Mouse (Mus musculus) NIH3T3 (cell line): Measurements from ENCODE around the gene Tex22.

Source experiments
- DNase-seq: peaks from one replicate; pipeline ENCODE4 v3.0.0-alpha.2; 2012; ENCODE audit warnings: low read depth

Gene Tex22

DNA sequence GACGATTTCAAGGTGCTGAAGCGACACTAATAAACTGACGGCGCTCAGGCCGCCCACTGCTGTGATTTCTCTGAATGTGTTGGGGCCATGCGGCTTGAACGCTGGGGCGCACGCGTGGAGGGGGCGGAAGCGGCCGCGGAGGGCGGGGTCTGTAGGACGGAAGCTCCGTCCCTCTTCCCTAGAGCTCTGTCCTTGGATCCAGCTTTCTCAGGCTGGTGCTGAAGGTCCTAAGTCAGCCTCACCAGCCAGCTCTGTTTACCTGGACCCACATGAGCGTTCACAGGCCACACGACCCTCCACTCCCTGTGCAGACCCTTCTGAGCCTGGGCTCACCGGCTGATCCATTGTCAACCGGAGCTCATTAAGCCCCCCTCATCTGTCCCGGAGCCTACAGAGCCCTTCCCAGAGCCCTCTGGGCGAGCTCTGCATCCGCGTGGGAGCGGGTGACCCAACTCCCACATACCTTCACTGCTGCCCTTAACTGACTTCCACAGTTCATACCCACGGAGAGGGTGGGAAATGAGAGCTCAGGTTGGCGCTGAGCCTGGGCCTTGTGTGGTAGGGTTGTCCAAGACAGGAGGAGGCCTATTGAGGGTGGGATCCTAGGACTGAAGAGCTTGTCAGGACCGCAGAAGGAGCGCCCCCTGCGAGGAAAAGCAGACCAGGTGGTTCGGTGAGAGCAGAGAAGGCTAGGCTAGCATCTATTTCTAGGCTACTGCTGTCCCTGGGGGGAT is at the start of gene Tex22:
Gene Tex22 (plus strand): TSS at position 174 of the 734 bp plus-strand sequence.
- DNase-seq = peak; percentile 71

DNA sequence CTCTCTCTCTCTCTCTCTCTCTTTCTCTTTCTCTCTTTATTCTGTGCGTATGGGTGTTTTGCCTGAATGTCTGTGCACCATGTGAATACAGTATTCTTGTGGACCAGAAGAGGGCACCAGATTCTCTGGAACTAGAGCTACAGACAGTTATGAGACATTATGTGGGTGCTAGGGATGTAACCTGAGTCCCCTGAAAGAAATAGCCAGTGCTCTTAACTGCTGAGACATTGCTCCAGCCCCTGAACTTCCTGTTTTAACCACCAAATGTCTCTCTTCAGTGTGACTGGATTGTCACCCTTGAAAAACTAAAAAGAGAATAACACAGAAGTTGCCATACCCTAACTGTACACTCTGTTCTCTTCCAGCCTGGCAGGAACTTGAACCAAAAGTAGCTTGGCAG is 47.7 kb upstream of the Tex22 start:
- DNase-seq = peak; percentile 21

DNA sequence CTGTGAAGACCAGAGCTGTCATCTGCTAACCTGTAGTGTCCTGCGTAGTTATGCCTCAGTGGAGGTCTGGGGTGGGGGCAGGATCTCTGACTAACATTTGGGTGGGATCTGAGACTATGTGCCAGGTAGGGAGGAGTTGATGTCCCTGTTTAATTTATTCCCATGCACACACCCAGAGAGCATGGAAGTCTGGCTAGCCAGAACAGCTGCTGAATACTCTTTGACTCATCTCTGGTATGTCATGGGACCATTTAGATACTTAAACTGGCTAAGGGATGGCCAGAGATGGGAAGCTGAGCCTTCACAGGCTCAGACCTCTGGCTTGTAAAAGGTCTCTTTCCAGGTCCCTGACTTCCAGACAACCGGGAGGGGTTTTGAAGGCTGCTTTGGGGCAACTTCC is 46.8 kb upstream of the Tex22 start:
- peak; percentile 19 for DNase-seq

DNA sequence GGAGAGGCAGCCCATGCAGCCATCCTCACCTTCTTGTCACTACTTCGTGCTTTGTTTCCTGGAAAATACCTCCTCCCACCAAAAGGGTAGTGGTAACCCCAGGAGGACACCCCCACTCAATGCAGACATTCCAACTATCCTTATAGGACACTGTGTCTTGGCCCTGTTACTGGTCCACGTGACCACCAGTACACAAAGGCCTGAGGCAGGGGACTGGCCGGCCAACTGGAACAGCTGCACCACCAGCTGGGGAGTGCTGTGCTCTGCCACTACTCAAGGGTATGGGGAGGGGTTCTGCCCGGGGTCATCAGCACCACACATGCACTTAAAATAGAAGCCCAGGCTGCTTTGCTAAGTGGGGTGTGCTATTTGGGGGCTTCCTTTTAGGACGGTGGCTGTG is 46.2 kb upstream of the Tex22 start:
- no peak for DNase-seq

DNA sequence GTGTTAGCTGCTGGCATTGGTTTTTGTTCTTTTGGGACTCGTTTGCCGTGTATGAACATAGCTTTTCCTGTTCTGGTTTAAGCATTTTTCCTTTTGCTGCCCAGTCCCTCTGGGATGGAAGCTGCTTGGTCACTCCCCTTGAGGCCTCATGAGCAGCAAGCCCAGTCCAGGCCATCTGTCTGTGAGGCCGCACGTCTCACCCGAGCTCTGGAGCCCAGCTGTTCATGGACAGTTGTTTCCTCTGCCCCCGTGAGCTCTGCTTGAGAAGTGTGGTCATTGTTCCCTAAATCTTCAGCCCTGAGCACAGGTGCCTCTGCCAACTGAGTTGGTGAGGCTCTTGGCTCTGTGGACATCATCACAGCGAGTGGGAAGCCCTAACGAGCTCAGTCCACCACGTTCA is 45.4 kb upstream of the Tex22 start:
- DNase-seq = no peak

DNA sequence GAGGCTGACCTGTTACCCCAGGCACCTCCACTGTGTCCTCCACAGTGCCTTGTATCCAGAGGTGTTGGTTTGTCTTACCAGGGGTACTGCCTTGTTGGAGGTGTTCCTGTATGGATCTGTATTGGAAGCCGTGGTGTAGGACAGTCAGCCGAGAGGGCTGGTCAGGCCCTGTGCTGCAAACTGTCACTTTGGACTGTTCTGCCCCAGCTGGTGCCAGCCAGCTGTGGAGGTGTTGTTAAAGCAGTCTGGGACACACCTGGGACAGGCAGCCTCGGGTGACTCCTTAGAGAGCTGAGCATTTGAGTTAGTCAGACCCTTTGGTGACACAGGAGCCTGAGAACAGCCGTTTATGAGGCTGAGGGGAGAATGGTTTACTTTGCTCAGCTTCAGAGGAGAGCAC is 44.3 kb upstream of the Tex22 start:
- DNase-seq = no peak

DNA sequence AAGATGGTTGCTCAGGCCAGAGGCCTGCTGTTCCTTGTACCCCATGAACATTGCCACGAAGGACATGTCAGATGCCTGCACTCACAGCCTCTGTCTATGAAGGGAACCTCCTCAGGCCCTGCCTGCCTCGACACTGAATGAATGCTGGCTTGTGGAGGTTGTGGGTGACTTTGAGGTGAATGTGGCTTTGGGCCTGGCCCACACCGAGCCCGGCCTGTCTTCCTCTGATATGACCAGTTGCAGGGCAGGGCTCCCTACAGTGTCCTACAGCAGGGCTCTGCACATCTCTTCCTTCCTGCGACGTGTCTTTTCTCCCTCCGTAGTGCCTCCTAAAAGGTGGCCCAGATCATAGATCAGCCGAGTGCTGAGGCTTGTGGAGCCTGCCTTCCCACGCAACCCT is 43.3 kb upstream of the Tex22 start:
- DNase-seq = no peak

DNA sequence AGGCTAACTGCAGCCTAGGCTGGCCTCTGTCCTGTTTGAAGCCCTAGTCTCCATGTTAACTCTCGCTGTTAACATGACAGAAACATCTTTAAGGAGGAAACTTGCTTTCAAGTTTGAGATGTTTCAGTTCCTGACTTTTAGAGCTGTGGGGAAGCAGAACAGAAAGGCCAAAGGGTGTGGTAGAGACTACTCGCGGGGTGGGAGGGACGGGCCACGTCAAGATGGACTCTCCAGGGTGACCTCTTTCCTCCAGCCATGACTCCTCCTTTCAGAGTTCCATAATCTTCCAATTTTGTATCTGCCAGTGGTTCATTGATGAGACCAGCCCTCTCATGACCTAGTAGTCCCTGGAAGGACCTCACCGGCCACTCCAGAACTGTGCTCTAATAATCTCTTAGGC is 42.9 kb upstream of the Tex22 start:
- no peak for DNase-seq

DNA sequence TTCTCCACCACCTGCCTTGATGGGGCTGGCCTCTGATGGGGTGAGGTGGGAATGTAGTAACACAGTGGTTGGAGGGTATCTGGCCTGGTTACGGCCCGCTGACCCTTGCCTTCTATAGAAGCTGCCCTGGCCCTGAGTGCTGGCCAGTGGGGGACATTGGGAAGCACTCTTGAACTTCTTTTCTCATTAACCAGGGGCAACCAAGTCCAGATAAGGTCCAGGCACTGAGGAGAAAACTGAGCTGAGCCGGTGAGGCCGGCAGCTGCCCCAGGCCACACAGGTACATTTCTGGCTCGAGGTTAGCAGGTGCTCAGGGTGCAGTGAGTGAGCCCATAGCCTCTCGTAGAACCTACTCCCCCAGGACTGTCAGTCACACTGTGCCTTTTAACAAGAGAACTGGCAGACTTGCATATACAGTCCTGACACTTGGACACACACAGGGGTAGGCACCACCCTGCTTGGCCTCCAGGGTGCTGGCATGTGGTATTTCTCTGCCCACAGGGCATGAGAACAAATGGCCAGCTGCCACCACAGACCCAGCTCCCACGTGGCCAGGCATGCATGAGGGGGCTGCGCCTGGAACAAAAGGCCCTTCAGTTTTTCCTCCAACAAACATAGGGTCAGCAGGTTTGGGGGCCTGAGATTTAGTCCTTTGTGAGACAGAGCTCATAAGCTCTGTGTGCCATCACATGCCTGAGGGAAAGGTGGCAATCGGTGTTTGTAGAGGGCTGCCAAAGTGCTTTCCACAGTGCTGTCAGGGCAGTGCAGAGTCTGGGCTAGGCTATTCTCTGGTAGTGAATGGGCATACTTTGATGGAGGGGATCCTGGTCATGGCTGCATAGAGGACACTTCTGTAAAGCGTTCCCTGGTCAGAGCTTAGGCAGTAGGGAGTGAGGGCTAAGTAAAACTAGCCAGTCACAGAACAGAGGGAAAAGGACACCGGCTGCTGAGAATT is 41.7 kb upstream of the Tex22 start:
- no peak for DNase-seq

DNA sequence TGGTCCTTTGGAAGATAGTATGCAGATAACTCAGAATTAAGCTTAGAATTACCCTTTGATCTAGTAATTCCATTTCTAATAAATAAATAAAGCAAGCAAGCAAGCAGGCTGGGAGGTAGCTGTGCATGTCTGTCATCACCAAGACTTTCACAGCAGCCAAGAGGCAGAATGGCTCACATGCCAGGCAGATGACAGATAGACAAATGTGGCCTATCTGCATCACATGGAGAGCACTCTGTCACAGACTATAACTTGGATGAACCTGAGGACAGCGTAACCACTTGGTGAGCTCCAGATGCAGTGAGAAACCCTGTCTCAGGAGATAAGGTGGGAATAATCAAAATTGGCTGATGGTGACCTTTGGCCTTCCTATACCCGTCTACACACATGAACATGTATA is 39.2 kb upstream of the Tex22 start:
- DNase-seq = no peak

DNA sequence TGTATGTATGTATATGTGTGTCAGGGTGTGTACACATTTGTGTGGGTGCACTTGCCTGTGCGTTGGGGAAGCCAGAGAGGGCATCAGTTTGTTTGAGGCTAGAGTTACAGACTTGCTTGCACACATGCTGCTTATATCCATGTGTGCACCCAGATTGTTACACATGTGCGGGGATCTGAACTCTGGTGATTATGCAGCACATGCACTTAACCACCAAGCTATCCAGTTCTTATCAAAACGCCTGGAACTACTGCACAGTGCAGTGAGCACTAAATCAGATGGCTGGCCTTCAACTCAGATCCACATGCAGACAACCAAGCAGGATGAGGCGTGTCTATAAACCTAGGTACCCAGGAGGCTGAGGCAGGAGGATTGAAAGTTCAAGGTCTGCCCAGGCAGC is 37.3 kb upstream of the Tex22 start:
- no peak for DNase-seq

DNA sequence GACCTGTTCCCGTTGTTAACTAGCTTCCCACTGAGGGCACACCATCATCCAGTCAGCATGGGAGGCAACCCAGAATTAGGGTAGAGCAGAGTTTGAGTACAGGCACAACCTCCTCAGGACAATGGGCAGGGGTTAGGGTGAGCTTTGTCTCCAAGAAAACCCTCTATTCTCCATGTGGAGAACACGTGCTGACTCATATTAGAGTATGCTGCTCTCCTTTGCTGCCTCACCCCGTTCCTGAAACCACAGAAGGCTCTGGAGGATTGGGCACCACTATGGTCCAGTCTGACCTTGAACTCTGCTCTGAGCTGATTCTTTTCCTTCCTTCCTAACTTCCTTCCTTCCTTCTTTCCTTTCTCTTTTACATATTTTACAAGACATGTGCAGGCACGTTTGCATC is 35.9 kb upstream of the Tex22 start:
- DNase-seq = peak; percentile 21

DNA sequence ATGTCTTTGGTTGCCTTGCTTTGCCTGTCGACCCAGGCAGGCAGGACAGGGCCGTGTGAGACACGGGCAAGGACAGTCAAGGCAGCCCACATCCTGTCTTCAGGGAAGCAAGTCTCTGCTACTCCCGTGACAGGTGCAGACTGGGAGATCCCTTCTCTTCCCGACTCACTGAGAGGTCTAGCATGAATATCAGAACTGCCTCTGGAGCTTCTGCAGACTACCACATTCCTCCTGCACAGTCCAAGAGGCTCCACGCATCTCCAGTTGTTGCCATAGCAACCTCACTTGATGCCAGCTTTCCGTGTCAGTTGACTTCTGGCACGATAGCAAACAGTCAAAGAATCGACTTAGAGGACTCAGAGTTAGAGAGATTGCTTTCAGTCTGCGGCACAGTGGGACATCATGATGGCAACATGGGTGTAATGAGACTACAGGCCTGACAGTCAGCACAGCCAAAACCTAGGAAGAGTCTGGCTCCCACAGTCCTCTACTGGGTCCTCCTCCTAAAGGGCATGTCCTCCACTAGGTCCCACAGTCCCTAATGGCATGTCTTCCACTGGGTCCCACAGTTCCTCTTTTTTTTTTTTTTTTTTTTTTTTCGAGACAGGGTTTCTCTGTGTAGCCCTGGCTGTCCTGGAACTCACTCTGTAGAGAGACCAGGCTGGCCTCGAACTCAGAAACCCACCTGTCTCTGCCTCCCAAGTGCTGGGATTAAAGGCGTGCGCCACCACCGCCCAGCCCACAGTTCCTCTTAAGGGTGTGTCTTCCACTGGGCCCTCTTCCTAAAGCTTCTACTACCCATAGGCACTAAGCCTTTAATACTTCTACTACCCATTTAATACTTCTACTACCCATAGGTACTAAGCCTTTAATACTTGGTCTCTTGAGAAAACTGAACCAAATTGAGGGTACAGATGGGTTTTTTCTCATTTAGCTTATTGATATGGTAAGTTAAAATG is 32.5 kb upstream of the Tex22 start:
- peak; percentile 53 for DNase-seq

DNA sequence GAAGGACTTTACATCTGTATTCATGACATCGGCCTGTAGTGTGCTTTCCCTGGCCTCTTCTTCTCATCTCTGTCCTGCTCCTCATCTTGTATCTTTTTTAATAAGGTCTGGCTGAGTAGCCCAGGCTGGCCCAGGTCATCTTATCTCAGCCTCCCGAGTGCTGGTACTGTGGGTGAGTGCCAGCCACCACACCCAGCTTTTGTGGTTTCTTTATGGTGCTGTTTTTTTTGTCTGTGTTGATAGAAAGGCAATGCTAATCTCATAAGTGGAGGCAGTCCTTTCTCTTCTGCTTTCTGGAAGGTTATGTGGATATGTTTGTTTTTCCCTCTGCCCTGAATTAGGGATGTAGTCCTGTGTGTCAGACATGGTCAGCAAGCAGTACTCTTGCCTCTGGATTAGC is 31.8 kb upstream of the Tex22 start:
- no peak for DNase-seq

DNA sequence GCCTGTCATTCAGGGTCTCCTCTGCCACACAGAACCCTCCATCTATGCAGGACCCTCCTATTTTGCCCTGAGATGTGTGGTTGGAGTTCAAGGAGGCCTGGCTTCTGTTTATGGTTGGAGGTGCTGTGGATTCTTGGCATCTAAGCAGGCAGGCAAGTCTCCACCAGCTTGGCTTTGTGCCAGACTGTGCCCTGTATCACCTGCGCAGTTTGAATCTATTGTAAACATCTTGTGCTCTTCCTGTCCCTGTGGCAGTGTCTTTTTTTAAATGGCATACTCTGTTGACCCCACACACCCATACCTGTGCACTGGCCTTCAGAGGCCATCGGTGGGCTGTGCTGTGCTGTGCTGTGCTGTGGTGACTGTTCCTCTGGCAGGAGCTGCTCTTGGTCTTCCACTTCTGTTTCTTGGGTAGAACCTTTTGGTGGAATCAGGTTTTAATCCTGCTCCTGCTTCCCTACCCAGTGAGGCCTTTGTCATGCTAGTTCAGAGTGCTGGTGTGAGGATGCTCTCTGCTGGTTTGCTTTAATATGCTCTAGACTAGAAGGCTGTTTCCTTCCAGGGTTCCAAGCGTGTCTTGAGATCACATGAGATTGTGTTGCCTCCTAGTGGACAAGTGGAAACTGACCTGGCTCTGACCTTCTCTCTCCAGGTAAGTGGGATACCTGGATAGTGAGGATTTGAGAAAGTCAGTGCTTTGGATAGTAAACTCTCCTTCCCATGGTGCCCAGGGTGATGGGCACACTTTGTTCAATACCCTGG is 29.2 kb upstream of the Tex22 start:
- peak; percentile 73 for DNase-seq

DNA sequence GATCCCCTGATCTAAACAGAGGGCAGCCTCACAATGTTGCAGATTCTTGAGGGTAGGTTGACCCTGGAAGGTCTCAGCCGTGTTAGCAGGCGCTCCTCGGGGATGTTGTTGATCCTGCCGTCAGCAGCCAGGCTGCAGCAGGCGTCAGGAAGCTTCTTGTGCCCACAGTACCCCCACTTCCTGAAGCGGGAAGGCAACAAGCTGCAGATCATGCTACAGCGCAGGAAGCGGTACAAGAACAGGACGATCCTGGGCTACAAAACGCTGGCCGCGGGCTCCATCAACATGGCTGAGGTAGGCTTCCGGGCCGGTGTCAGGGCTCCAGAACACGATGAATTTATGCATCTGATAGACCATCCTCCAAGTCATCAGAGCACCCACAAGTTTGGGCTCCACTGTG is 27.4 kb upstream of the Tex22 start:
- DNase-seq = no peak

DNA sequence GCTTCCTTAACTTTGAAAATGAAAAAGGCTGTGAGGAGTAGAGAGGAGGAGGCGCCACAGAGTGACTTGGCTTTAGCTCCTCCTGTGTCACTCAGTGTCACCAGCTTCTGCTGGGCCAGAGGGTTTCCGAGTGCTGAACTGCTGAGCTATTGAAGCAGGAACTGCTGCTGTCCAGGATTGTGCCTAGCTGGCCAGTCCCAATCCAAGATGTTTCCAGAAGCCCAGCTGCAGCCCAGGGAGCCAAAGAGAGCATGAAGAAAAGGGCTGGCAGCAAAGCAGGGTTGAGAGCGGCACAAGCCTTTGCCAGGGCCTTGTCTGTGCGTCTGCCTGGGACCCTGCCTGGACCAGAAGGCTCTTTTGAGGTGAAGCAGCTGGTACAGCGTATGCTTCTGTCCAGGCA is 26.2 kb upstream of the Tex22 start:
- no peak for DNase-seq

DNA sequence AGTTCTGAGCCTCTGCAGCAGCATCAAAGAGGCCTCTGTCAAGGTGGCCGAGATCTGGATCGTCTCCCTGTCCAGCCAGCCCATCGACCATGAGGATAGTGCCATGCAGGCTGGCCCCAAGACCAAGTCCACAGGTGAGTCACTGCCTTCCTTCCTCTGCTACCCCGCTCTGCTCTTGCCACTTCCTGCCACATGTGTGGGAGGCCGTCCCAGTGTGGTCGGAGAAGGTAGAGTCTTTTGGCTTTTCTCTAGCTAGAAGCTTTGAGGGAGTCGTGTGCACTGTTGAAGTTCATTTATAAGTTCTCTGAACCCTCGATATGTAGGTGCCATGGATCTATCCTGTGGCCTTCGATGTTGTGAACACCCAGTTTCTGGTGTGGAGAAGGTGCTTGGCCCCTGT is 24.5 kb upstream of the Tex22 start:
- no peak for DNase-seq

DNA sequence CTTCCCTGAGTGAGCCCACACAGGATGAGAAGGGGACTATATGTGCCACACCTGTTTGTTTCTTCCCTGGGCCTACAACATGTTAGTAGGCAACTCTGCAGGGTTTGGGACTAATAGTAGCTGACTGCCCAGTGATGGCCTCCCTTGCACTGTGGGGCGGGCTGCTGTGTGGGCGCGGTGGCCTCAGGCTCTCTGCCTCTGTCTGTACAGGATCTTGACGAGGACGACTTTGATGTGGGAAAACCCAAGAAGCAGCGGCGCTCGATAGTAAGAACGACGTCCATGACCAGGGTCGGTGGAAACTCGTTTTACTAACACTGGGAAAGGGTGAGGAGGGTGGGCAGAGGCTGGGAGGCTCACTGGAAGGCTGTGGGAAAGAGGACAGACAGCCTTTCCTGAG is 23.6 kb upstream of the Tex22 start:
- DNase-seq = no peak

DNA sequence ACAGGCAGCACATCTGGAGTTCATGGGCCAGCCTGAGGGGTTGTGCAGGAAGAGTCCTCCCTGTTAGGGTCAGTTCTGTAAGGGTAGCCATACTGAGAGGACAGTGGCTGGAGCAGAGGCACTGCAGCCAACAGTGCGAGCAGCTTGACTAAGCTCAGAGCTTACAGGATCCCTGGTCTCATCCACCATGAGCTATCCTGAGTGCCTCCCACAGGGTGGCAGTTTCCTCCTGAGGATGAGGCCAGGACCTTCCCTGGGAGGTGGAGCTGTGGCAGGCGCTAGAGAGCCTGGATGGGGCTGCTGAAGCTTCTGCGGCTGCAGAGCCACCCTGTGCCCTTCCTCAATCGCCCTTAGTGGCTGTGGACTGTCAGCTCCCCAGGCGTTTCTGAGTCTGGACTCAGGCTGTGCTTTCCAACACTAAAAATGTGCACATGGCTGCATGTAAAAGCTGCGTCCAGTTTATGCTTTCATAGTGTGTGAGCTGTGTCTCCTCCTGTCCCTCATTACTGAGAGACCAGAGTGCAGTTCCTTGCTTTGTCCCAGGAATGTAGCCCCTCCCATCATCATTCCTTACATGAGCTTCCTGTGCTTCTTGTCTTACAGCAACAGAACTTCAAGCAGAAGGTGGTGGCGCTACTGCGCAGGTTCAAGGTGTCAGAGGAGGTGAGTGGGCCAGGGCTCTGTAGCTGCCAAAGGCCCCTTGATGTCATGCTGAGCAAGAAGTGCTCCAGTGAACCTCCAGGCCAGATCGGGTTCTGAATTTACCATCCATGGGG is 22.5 kb upstream of the Tex22 start:
- no peak for DNase-seq

DNA sequence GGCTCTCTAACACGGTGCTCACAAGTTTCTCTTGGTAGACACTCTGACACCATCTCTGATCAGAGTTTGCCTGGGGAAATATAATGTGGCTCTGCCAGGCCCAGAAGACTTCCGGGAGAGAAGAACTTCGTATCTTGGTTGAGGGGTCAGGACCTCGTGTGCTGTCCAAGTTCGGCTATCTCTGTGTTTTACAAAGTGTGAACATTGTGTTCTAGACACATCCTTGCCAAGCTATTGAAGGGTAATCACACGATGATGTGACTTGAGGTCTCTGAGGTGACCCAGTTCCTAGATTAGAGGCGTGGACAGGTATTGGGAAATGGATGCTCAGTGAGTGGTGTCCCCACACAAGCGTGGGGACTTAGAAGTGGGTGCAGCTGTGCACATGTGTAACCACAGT is 18.2 kb upstream of the Tex22 start:
- no peak for DNase-seq
